Mouse (Mus musculus) kidney, embryonic 16.5 days (tissue): ENCODE measurements around the gene Mcm7. TPM values are rescaled to one million over a fixed set of nuclear protein-coding genes. Genes with fewer than 3 reads are reported as not detected.

Experiments
- ATAC-seq: fragments of 200-750 bp; cut with Nextera tagmentation; 2 replicates; pipeline ENCODE4 v1.8.0; 2017; ENCODE audit warnings: moderate TSS enrichment; ENCODE audit not compliant: low FRiP score, low TSS enrichment
- H3K27ac ChIP-seq: fragments of 300-500 bp; sonication (generic); 2 replicates; pipeline ENCODE4 v1.5.1; 2014; ENCODE audit warnings: low read length
- H3K27me3 ChIP-seq: fragments of 300-500 bp; sonication (generic); 2 replicates; pipeline ENCODE4 v1.6.1; 2014; ENCODE audit warnings: low read length, control low read depth, mixed read lengths; ENCODE audit not compliant: insufficient read depth
- H3K36me3 ChIP-seq: fragments of 300-500 bp; sonication (generic); 2 replicates; pipeline ENCODE4 v1.6.1; 2014; ENCODE audit warnings: low read length, control low read depth, mixed read lengths; ENCODE audit not compliant: insufficient read depth
- H3K4me1 ChIP-seq: fragments of 300-500 bp; sonication (generic); 2 replicates; pipeline ENCODE4 v1.6.1; 2014; ENCODE audit warnings: low read length, control low read depth, mixed read lengths; ENCODE audit not compliant: insufficient read depth
- H3K4me2 ChIP-seq: fragments of 300-500 bp; sonication (generic); replicated peaks from 2 replicates; pipeline ENCODE4 v1.6.1; 2014; ENCODE audit warnings: low read depth, low read length
- H3K4me3 ChIP-seq: fragments of 300-500 bp; sonication (generic); 2 replicates; pipeline ENCODE4 v1.5.1; 2014; ENCODE audit warnings: mild to moderate bottlenecking, low read length
- H3K9ac ChIP-seq: fragments of 300-500 bp; sonication (generic); replicated peaks from 2 replicates; pipeline ENCODE4 v1.6.1; 2014; ENCODE audit warnings: low read length
- H3K9me3 ChIP-seq: fragments of 300-500 bp; sonication (generic); 2 replicates; pipeline ENCODE4 v1.6.1; 2016; ENCODE audit warnings: low read length, control low read depth
- WGBS: fragments of 180-500 bp; shearing (Covaris S2); extraction: QIAGEN DNeasy Blood & Tissue Kit; methylation state at CpG from one replicate; pipeline ENCODE4 v1.1.7; 2014; 5-methylcytosine and 5-hydroxymethylcytosine counted together
- microRNA counts: library from miRNA; unstranded; fragments of <30 nt; microRNA quantifications from one replicate; lab custom pipeline; 2016
- microRNA-seq: library from miRNA; unstranded; fragments of <30 nt; microRNA quantifications from one replicate; pipeline ENCODE4, GENCODE M21; 2016
- polyA plus RNA-seq: library from polyadenylated mRNA; unstranded; fragments of >200 nt; fragmentation: Nextera tagmentation; extraction: Ambion mirVana; gene quantifications from 2 replicates; pipeline ENCODE4 v1.2.1, GENCODE M21; 2015

The Mcm7 gene
- polyA plus RNA-seq, 1 experiment from 2014 or later, result 223 TPM

DNA sequence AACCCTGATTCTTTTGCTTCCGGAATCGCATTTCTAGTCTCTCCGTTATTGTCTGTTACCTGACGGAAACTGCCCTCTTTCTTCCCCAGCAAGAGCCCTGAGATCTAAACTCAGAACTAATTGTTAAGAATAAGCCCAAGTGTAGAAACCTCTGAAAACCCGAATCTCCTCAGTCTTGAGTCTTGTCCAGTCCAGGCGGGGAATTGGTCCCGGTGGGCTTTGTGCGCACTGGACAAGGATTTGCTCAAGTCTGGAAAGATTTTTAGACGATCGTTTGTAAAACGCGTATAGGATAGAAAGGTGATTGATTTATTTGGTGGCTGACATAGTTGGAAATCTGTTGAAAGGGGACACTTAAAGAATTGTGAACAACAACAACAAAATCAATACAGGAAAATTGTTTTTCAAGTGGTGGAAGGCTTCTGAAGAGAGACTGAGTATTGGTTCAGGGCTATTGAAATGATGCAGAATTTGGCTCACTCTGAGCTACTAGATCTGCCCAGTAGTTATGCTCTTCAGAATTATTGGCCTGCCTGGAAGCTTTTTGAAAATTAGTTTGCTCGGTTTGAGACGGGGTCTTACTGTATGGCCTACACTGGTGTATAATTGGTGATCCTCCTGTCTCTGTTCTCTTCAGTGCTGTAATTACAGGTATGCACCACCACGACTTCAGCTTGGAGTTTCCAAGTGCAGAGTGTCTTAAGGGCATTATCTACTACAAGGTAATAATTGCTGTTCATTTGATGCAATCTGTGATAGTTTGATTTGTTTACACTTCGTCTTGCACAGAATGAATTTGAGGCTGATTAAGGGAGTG lies 54.8 kb downstream of the Mcm7 start:
- peak; percentile 68 for ATAC-seq
- peak overlapping the region; percentile 79 for H3K4me2 ChIP-seq
- peak overlapping the region; percentile 97 for H3K27ac ChIP-seq
- 3% methylated on average over 16 of the region's 16 CpGs for WGBS
- peaks cover 12% of the 10 kb centered on the region; the same call in 1 of the 2 replicates for H3K4me1 ChIP-seq
- no peaks in the 10 kb centered on the region for H3K27me3 ChIP-seq
- peak overlapping the region; percentile 83 for H3K9ac ChIP-seq
- H3K36me3 ChIP-seq, result peaks cover 6% of the 10 kb centered on the region; the same call in 1 of the 2 replicates
- H3K9me3 ChIP-seq, result no peaks in the 10 kb centered on the region
- H3K4me3 ChIP-seq, result peak overlapping the region; percentile 64

DNA sequence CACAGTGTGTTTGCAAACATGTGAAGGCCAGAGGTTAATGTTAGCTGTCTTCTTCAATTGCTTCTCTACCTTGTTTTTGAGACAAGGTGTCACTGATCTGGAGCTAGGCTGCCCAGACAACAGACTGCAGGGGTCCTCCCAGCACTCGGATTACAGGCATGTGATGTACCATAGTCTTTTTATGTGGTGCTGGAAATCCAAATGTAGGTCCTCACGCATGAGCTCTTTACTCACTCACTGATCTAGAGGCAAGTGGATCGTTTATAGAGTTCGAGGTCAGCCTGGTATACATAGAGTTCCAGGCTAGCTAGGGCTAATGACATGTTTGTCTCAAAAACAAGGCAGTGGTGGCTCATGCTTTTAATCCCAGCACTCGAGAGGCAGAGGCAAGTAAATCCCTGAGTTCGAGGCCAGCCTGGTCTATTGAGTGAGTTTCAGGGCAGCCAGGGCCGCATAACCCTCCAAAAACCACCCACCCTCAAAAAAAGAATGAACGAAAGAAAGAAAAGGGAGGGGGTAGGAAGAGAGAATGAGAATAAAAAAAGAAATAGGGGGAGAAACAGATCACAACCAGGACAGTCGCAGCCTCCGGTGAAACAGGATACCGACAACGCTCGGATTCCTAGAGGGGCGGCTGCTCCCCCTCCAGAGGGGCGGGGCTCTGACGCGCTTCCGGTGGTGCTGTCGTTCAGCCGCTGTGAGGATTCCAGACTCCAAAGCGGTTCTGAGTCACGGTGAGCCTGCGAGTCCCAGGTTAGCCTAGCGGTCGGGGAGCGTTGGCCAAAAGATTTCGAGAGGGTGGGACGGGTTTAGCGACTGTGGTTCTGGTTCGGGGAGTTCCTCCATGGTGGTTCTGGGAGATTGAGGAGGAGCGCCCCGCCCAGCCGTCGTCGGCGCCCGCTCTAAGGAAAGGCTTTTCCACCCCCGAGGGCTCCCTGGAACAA lies 55.7 kb downstream of the Mcm7 start, which contains the start of gene Zscan21:
Gene Zscan21 (plus strand): TSS at position 649 of the 944 bp plus-strand sequence.
- no peaks in the 10 kb centered on the region for H3K9me3 ChIP-seq
- peak; percentile 98 for ATAC-seq
- H3K27me3 ChIP-seq, result no peaks in the 10 kb centered on the region
- H3K4me1 ChIP-seq, result peaks cover 12% of the 10 kb centered on the region; the same call in 1 of the 2 replicates
- peak within 1 kb of the TSS; percentile 83 for H3K9ac ChIP-seq
- H3K4me3 ChIP-seq, result peak within 1 kb of the TSS; percentile 64
- peak within 1 kb of the TSS; percentile 79 for H3K4me2 ChIP-seq
- 6% methylated on average over 38 of the region's 38 CpGs for WGBS
- peaks cover 6% of the 10 kb centered on the region; the same call in 1 of the 2 replicates for H3K36me3 ChIP-seq
- peak within 1 kb of the TSS; percentile 97 for H3K27ac ChIP-seq

MicroRNA genes within 50 kb of the gene (microRNA counts, 519-probe panel; counts per million panel counts)
- 4,449 counts per million, percentile 93 among the panel's probes with 10 or more counts for microRNA mmu-miR-106b (lab: Ali Mortazavi, UCI)
- microRNA mmu-miR-25 (lab: Ali Mortazavi, UCI), result 5,153 counts per million, percentile 97 among the panel's probes with 10 or more counts
- microRNA mmu-miR-93 (lab: Ali Mortazavi, UCI), result 4,456 counts per million, percentile 93 among the panel's probes with 10 or more counts

Small RNA genes lying within 50 kb of the gene (microRNA-seq; reads per million reads assigned to microRNA genes)
- gene Mir106b (7,303 reads per million, percentile 94 among the genes with 10 or more reads in this experiment), gene Mir25 (738 reads per million, percentile 77 among the genes with 10 or more reads in this experiment), gene Mir93 (11,006 reads per million, percentile 95 among the genes with 10 or more reads in this experiment)

Other genes starting within 250 kb of the Mcm7 start
- gene Gjc3, start 209.3 kb downstream of the Mcm7 start, polyA plus RNA-seq, result 0.04 TPM in 1 of 2 replicates, not detected in the other
- not detected in 2 replicates for gene Azgp1, start 190.9 kb downstream of the Mcm7 start, polyA plus RNA-seq
- not detected in 2 replicates for gene Smok3a, start 151.2 kb downstream of the Mcm7 start, polyA plus RNA-seq
- not detected in 2 replicates for gene Smok3b, start 151.0 kb downstream of the Mcm7 start, polyA plus RNA-seq
- not detected in 2 replicates for gene Smok3c, start 119.2 kb downstream of the Mcm7 start, polyA plus RNA-seq
- gene Zkscan1, start 87.3 kb downstream of the Mcm7 start, polyA plus RNA-seq, result 22.7 and 25.7 TPM in 2 replicates
- 73.4 and 76.4 TPM in 2 replicates for gene Zscan21, start 55.5 kb downstream of the Mcm7 start, polyA plus RNA-seq
- gene Zfp113, start 16.7 kb downstream of the Mcm7 start, polyA plus RNA-seq, result 22.1 and 29.5 TPM in 2 replicates
- gene Cops6, start 11.4 kb downstream of the Mcm7 start, polyA plus RNA-seq, result 348 and 375 TPM in 2 replicates
- 26.1 and 29.5 TPM in 2 replicates for gene Ap4m1, start 420 bp downstream of the Mcm7 start, polyA plus RNA-seq
- gene Taf6, start 15.0 kb upstream of the Mcm7 start, polyA plus RNA-seq, result 104 and 109 TPM in 2 replicates
- gene Cnpy4, start 15.1 kb upstream of the Mcm7 start, polyA plus RNA-seq, result 64.7 and 67.0 TPM in 2 replicates
- 9.6 and 11.2 TPM in 2 replicates for gene Mblac1, start 21.9 kb upstream of the Mcm7 start, polyA plus RNA-seq
- gene Nxpe5, start 53.5 kb upstream of the Mcm7 start, polyA plus RNA-seq, result 0.06 TPM in 2 replicates
- gene Lamtor4, start 83.1 kb upstream of the Mcm7 start, polyA plus RNA-seq, result 61.2 and 70.0 TPM in 2 replicates
- gene BC037034, start 91.6 kb upstream of the Mcm7 start, polyA plus RNA-seq, result 5.0 and 6.6 TPM in 2 replicates
- gene Gal3st4, start 100.4 kb upstream of the Mcm7 start, polyA plus RNA-seq, result 2.3 and 2.7 TPM in 2 replicates
- 0.15 and 0.28 TPM in 2 replicates for gene Gm43720, start 107.5 kb upstream of the Mcm7 start, polyA plus RNA-seq
- gene Gpc2, start 107.6 kb upstream of the Mcm7 start, polyA plus RNA-seq, result 31.2 and 32.8 TPM in 2 replicates
- gene Stag3, start 107.8 kb upstream of the Mcm7 start, polyA plus RNA-seq, result 4.3 TPM in 2 replicates
- 0.17 TPM in 1 of 2 replicates, not detected in the other for gene Pvrig, start 169.5 kb upstream of the Mcm7 start, polyA plus RNA-seq